Mouse (Mus musculus) ES-Bruce4 (cell line): ENCODE data around the gene Gmip.

Experiments
- CTCF ChIP-seq: IDR thresholded peaks from one replicate; pipeline ENCODE4 v1.8.1; 2011; ENCODE audit warnings: low read depth, low read length
- EP300 ChIP-seq: IDR thresholded peaks from 2 replicates; pipeline ENCODE4 v1.6.1; 2011; ENCODE audit warnings: low read depth, low read length; ENCODE audit not compliant: insufficient read depth

DNA sequence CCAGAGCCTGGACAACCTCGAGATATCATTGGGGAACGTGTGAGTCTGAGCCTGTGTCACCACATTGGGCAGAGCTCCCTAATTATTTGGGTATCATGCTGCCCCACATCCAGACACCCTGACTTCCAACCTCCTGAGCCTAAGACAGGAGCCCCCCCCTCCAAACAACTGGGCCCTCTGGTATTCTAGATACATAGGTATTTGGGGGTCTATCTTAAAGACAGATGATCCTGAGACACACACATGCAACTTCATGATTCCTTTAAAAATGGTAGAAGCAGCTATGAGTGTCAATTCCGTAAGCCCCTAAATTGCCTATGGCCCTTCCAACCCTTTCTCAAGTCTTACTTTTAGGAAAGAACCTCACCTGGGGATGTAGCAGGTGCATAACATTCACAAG lies 1.3 kb downstream of the Gmip start:
- TF ChIP-seq CTCF: no peak
- TF ChIP-seq EP300: no peak
